Comparison of ENCODE assay signal across 10 mouse cellular contexts in genomic region chr11:4122742-4123579, GRCm38 (mm10). TPM values are rescaled to one million over a fixed set of nuclear protein-coding genes. Genes with fewer than 3 reads are reported as not detected.
DNase-seq lines count a peak whose midpoint lies in the region; ATAC-seq and TF ChIP-seq lines count a peak whose summit lies in the region.
"Had no signal": no experiment of that assay in that cellular context is flagged by ENCODE, and none has a peak within 500 bp of the region (broad histone marks: within the 10 kb centered on the region; RNA-seq: fewer than 3 reads in every experiment).

Gene Sec14l2 (minus strand): TSS chr11:4123415.

- no peaks in the 10 kb centered on the region for H3K9me3 ChIP-seq in kidney, postnatal 0 days (replicated peaks; ENCODE audit: low read length)
- H3K9me3 ChIP-seq in hindbrain, embryonic 10.5 days: peaks cover 21% of the 10 kb centered on the region

- H3K9ac ChIP-seq in kidney, postnatal 0 days (ENCODE audit: low read depth, low read length): no peak within 1 kb of the TSS
- H3K9ac ChIP-seq: embryonic facial prominence, embryonic 13.5 days had no signal

- H3K27ac ChIP-seq in kidney, postnatal 0 days: no peak within 1 kb of the TSS
- no peak within 1 kb of the TSS for H3K27ac ChIP-seq in hindbrain, embryonic 10.5 days
- H3K27ac ChIP-seq: embryonic facial prominence, embryonic 13.5 days; macrophage had no signal

- TF ChIP-seq CTCF in kidney, postnatal 0 days (IDR thresholded peaks at IDR 0.05; ENCODE audit: low read depth): no peak

- ATAC-seq in kidney, postnatal 0 days (replicated peaks; ENCODE audit: low FRiP score, low read depth): no peak

- H3K4me3 ChIP-seq in kidney, postnatal 0 days (replicated peaks; ENCODE audit: low read depth, low read length): no peak within 1 kb of the TSS
- no peak within 1 kb of the TSS for H3K4me3 ChIP-seq in hindbrain, embryonic 10.5 days
- H3K4me3 ChIP-seq: embryonic facial prominence, embryonic 13.5 days had no signal

- WGBS in kidney, postnatal 0 days: 80% methylated on average over 10 of the region's 10 CpGs
- 82% methylated on average over 10 of the region's 10 CpGs for WGBS in hindbrain, embryonic 10.5 days

- H3K4me1 ChIP-seq in kidney, postnatal 0 days (replicated peaks; ENCODE audit: insufficient read depth, low read length): peaks cover 7% of the 10 kb centered on the region; the same call in 1 of the 2 replicates
- H3K4me1 ChIP-seq in hindbrain, embryonic 10.5 days (replicated peaks): peaks cover 11% of the 10 kb centered on the region

- no peaks in the 10 kb centered on the region for H3K27me3 ChIP-seq in kidney, postnatal 0 days (ENCODE audit: insufficient read depth, low read length)
- peaks cover 30% of the 10 kb centered on the region for H3K27me3 ChIP-seq in hindbrain, embryonic 10.5 days (ENCODE audit: insufficient read depth, poor library complexity, severe bottlenecking)

- peak; percentile 13 for DNase-seq in kidney, postnatal 0 days (ENCODE audit: low spot score)
- no peak for DNase-seq in kidney, postnatal 10 days
- peak; percentile 87 for DNase-seq in R1 (ENCODE audit: low read depth, low spot score)
- DNase-seq in liver: peak; percentile 47
- peak; percentile 53 for DNase-seq in retina, postnatal 7 days (ENCODE audit: low read depth, low spot score)
- DNase-seq in gastrocnemius, postnatal 10 days: no peak
- DNase-seq in hindbrain, embryonic 10.5 days (ENCODE audit: low spot score): no peak
- DNase-seq in frontal cortex, postnatal 14 days (ENCODE audit: low spot score in 2 of 2): no peak

- no peak within 1 kb of the TSS for H3K4me2 ChIP-seq in kidney, postnatal 0 days (ENCODE audit: low read length)
- H3K4me2 ChIP-seq: embryonic facial prominence, embryonic 13.5 days had no signal

- H3K36me3 ChIP-seq in kidney, postnatal 0 days (ENCODE audit: insufficient read depth, low read length): no peaks in the 10 kb centered on the region
- no peaks in the 10 kb centered on the region for H3K36me3 ChIP-seq in hindbrain, embryonic 10.5 days
- H3K36me3 ChIP-seq: embryonic facial prominence, embryonic 13.5 days had no signal

RNA-seq across cellular contexts. Expression of gene Sec14l2, which starts in this region (rescaled TPM):
- polyA plus RNA-seq in kidney, postnatal 0 days (2015; fragmentation: Nextera tagmentation; extraction: Ambion mirVana): 1.3 and 1.4 TPM in 2 replicates
- 1 to 10 TPM; 1.4 to 2.3 TPM for total RNA-seq in gastrocnemius, postnatal 10 days (2021)
- 2.6 and 3.0 TPM in 2 replicates for polyA plus RNA-seq in hindbrain, embryonic 10.5 days (2016; fragmentation: Nextera tagmentation; extraction: Ambion mirVana)

Comparison
In these comparisons a context has a peak if more than half of its experiments do, and no peak if none do; other contexts are left out.
1. DNase-seq: peak in kidney, postnatal 0 days (single experiment), R1 (single experiment), liver (single experiment) and retina, postnatal 7 days (single experiment); none in kidney, postnatal 10 days (single experiment), gastrocnemius, postnatal 10 days (single experiment), hindbrain, embryonic 10.5 days (single experiment) and frontal cortex, postnatal 14 days (0 of 2).